Mouse (Mus musculus): Measurements from ENCODE around the gene Cd93. TPM values are rescaled to one million over a fixed set of nuclear protein-coding genes. Genes with fewer than 3 reads are reported as not detected.

The Cd93 gene
- polyA plus RNA-seq, 1 experiment from 2014 or later, result 8.3 TPM

Other genes with a start within 250 kb of the Cd93 start
- gene Sstr4, start 48.2 kb downstream of the Cd93 start, polyA plus RNA-seq (2015; fragmentation: Nextera tagmentation; extraction: Ambion mirVana), result 1.6 and 1.8 TPM in 2 replicates
- 46.6 and 46.8 TPM in 2 replicates for gene Thbd, start 35.4 kb downstream of the Cd93 start, polyA plus RNA-seq (2015; fragmentation: Nextera tagmentation; extraction: Ambion mirVana)
- 56.7 and 65.2 TPM in 2 replicates for gene Nxt1, start 229.0 kb upstream of the Cd93 start, polyA plus RNA-seq (2015; fragmentation: Nextera tagmentation; extraction: Ambion mirVana)
- 15.2 and 16.3 TPM in 2 replicates for gene Gzf1, start 237.5 kb upstream of the Cd93 start, polyA plus RNA-seq (2015; fragmentation: Nextera tagmentation; extraction: Ambion mirVana)